Mouse (Mus musculus) left cerebral cortex, adult 6 months (tissue): Measurements from ENCODE around the gene Gm44579. TPM values are rescaled to one million over a fixed set of nuclear protein-coding genes. Genes with fewer than 3 reads are reported as not detected.

Experiments
- long read RNA-seq, 2 experiments: library from polyadenylated mRNA; unstranded; transcript quantifications; one replicate each; pipeline ENCODE4 v2.0.0; 2019 to 2020
- polyA plus RNA-seq: library from polyadenylated mRNA; unstranded; fragments of <200 nt; fragmentation: Nextera tagmentation; gene quantifications from 2 replicates; pipeline ENCODE4 v1.2.3, GENCODE M21; 2021

Gene Gm44579
- 0.09 and 0.17 TPM in 2 replicates for polyA plus RNA-seq
- long read RNA-seq, experiment 1, partial matches to known transcripts = 0 of 2 reads
- long read RNA-seq, experiment 1, other reads (novel, unspliced or antisense) = 2 of 2 reads
- long read RNA-seq, experiment 2, partial matches to known transcripts = 0 of 2 reads
- long read RNA-seq, experiment 2, other reads (novel, unspliced or antisense) = 2 of 2 reads

DNA sequence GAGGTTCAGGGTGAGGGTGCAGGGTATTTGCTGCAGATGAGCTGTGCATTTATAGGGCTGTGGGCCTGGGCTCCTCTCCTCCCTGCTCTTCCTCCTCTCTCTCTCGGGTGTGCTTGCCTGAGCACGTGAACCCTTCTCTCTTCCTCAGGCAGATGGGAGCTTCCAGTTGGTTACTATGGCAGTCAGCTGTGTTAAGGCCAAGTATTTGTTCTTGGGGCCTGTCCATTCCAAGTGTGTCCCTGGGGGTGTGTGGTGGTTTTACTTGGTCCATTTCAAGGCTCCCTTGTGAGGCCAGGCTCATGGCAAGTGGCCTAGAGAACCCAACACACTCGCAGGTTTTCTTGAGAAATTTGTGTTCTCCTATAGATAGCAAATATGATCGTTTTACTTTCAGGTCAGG, at the start of gene Gm44579, which contains the start of gene Olfr287:
Gene Gm44579 (minus strand): TSS at position 101 of the 400 bp plus-strand sequence.
Gene Olfr287 (minus strand): TSS at position 180 of the 400 bp plus-strand sequence.

GRCm38 (mm10) chr15:98257193-98257592, 36.4 kb upstream of the Gm44579 start, which contains the start of gene H1fnt:
H1fnt (minus strand) TSS chr15:98257293.

DNA sequence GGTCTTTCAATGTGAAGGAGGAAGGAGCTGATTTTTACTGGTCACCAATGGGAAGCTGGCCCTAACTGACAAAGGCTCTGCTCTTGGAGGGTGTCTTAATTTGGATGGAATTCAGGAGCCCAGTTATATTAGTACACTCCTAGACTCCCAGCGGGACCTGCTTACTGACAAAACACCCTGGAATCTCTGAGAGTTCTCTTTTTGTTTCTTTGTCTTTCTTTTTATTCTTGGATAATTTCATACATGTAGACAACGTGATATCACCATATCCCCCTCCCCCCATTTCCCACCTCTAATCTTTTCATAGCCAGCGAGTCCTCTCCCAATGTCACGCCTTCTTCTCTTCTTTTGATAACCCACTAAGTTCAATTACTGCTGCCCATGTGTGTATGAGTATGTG, 13.6 kb upstream of the Gm44579 start, which contains the start of gene Olfr286:
Gene Olfr286 (minus strand): TSS at position 101 of the 400 bp plus-strand sequence.

DNA sequence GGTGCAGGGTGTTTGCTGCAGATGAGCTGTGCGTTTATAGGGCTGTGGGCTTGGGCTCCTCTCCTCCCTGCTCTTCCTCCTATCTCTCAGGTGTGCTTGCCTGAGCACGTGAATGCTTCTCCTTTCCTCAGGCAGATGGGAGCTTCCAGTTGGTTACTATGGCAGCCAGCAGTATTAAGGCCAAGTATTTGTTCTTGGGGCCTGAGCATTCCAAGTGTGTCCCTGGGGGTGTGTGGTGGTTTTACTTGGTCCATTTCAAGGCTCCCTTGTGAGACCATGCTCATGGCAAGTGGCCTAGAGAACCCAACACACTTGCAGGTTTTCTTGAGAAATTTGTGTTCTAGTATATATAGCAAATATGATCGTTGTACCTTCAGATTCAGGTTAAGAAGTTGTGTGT, 25.3 kb downstream of the Gm44579 start, which contains the start of gene Olfr288:
Gene Olfr288 (minus strand): TSS at position 101 of the 400 bp plus-strand sequence.

GRCm38 (mm10) chr15:98166963-98167644, 53.7 kb downstream of the Gm44579 start, which contains the start of gene Ccdc184:
Ccdc184 (plus strand) TSS chr15:98167158.

DNA sequence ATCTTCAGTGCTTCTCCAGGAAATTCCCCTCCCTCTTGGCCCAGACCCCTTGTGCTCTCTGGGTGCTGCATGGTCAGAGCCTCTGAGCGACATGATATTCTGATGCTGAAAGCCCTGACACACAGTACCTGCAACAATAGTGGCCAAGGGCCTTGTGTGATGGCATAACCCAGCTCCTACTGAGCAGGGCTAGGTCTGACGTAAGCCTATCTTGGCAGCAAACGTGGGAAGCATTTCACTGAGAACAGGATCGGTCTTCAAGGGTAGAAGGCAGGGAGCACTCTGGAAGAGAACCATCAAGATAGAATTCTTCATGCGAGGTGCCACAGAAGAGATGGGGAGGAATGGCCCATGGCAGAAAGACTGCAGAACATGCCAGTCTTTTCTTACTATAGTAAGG, 55.3 kb downstream of the Gm44579 start, which contains the start of gene Asb8:
Gene Asb8 (minus strand): TSS at position 101 of the 400 bp plus-strand sequence.

Other genes with a start within 250 kb of the Gm44579 start
- 0.16 and 0.18 TPM in 2 replicates for gene Col2a1, start 216.3 kb downstream of the Gm44579 start, polyA plus RNA-seq
- gene Pfkm, start 128.4 kb downstream of the Gm44579 start, polyA plus RNA-seq = 138 and 159 TPM in 2 replicates
- 2.0 and 2.9 TPM in 2 replicates for gene Senp1, start 127.2 kb downstream of the Gm44579 start, polyA plus RNA-seq
- gene Asb8, start 55.4 kb downstream of the Gm44579 start, polyA plus RNA-seq = 76.3 and 86.3 TPM in 2 replicates
- 9.3 and 21.0 TPM in 2 replicates for gene Ccdc184, start 53.8 kb downstream of the Gm44579 start, polyA plus RNA-seq
- 0.15 and 0.16 TPM in 2 replicates for gene Olfr288, start 25.4 kb downstream of the Gm44579 start, polyA plus RNA-seq
- 4.3 and 7.3 TPM in 2 replicates for gene Olfr287, start 79 bp upstream of the Gm44579 start, polyA plus RNA-seq
- not detected in 2 replicates for gene Olfr286, start 13.5 kb upstream of the Gm44579 start, polyA plus RNA-seq
- gene H1fnt, start 36.3 kb upstream of the Gm44579 start, polyA plus RNA-seq = not detected in 2 replicates
- 2.7 and 3.1 TPM in 2 replicates for gene Zfp641, start 75.2 kb upstream of the Gm44579 start, polyA plus RNA-seq
- gene Olfr285, start 96.4 kb upstream of the Gm44579 start, polyA plus RNA-seq = not detected in 2 replicates
- not detected in 2 replicates for gene Olfr284, start 120.0 kb upstream of the Gm44579 start, polyA plus RNA-seq
- gene Olfr283, start 160.0 kb upstream of the Gm44579 start, polyA plus RNA-seq = not detected in 2 replicates
- gene Olfr282, start 210.2 kb upstream of the Gm44579 start, polyA plus RNA-seq = not detected in 2 replicates
- not detected in 2 replicates for gene Olfr281, start 231.6 kb upstream of the Gm44579 start, polyA plus RNA-seq
- gene OR5BS1P, start 248.9 kb upstream of the Gm44579 start, polyA plus RNA-seq = not detected in 2 replicates